ENCODE assay signal across 9 mouse cellular contexts in the genomic region with DNA sequence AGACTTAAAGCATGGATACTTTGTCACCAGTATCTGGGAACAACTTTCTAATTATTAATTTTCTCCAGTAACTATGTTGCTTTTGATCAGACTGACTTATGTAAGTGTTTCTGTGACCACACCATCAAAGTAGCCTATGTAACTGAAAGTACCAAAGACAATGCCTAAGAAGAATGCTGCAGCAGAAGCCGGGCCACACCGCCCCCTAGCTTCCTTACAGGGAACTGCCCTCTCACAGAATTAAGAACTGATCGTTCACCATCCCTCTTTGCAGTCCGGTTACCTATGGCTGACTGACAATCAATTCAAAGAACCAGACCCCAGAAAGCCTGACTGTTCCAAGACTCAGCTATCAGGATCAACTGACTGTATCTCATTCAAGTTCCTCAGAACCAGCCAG.
DNase-seq lines count a peak whose midpoint lies in the region; ATAC-seq and TF ChIP-seq lines count a peak whose summit lies in the region.
"Had no signal": no experiment of that assay in that cellular context is flagged by ENCODE, and none has a peak within 500 bp of the region (broad histone marks: within the 10 kb centered on the region; RNA-seq: fewer than 3 reads in every experiment).

No protein-coding gene starts in this region.

- peak; percentile 90 for TF ChIP-seq CTCF in cerebellum, adult 2 months (IDR thresholded peaks at IDR 0.05; ENCODE audit: borderline replicate concordance, insufficient read depth, low read depth, low read length)
- TF ChIP-seq CTCF in hindbrain, postnatal 0 days (IDR thresholded peaks at IDR 0.05; ENCODE audit: low read depth), result peak; percentile 83

- no peak overlapping the region for H3K27ac ChIP-seq in forebrain, embryonic 14.5 days (ENCODE audit: low read depth, low read length)
- H3K27ac ChIP-seq in forebrain, embryonic 12.5 days, result no peak overlapping the region
- H3K27ac ChIP-seq in cerebellum, adult 2 months (ENCODE audit: insufficient read depth, low read length), result no peak overlapping the region
- no peak overlapping the region for H3K27ac ChIP-seq in hindbrain, postnatal 0 days

- H3K4me3 ChIP-seq in forebrain, embryonic 14.5 days (ENCODE audit: low read depth, low read length), result no peak overlapping the region
- no peak overlapping the region for H3K4me3 ChIP-seq in forebrain, embryonic 12.5 days (replicated peaks)
- H3K4me3 ChIP-seq in cerebellum, adult 2 months (replicated peaks; ENCODE audit: insufficient read depth, low read depth, low read length), result no peak overlapping the region
- H3K4me3 ChIP-seq in hindbrain, postnatal 0 days (ENCODE audit: low read length), result no peak overlapping the region

- 0 out of 2 replicates have a peak, but pooled peaks have one; percentile 26 for ATAC-seq in forebrain, embryonic 14.5 days
- no peak for ATAC-seq in forebrain, embryonic 12.5 days (ENCODE audit: low FRiP score)
- no peak for ATAC-seq in hindbrain, postnatal 0 days

- H3K36me3 ChIP-seq in forebrain, embryonic 14.5 days (ENCODE audit: control insufficient read depth, insufficient read depth, low read length), result no peaks in the 10 kb centered on the region
- H3K36me3 ChIP-seq in forebrain, embryonic 12.5 days (replicated peaks), result no peaks in the 10 kb centered on the region
- H3K36me3 ChIP-seq in hindbrain, postnatal 0 days (ENCODE audit: insufficient read depth, low read length), result no peaks in the 10 kb centered on the region
- H3K36me3 ChIP-seq: G1E had no signal

- TF ChIP-seq POLR2A in cerebellum, adult 2 months (IDR thresholded peaks at IDR 0.05; ENCODE audit: borderline replicate concordance, insufficient read depth, low read length), result no peak

- peak; percentile 30 for DNase-seq in forebrain, embryonic 14.5 days (ENCODE audit: low spot score)
- DNase-seq in ovary, postnatal 36 days (ENCODE audit: low spot score), result peak; percentile 30
- DNase-seq in ovary, adult 18-20 months (ENCODE audit: low spot score), result no peak
- DNase-seq in cerebellum, adult 2 months, result peak; percentile 39 to 56
- DNase-seq in hindbrain, postnatal 0 days (ENCODE audit: low spot score), result peak; percentile 40
- peak; percentile 28 for DNase-seq in lung, postnatal 14 days
- DNase-seq in thymus, postnatal 36 days, result peak; percentile 6 to 10

- no peaks in the 10 kb centered on the region for H3K27me3 ChIP-seq in forebrain, embryonic 14.5 days (replicated peaks; ENCODE audit: control insufficient read depth, insufficient read depth, low read length)
- no peaks in the 10 kb centered on the region for H3K27me3 ChIP-seq in forebrain, embryonic 12.5 days
- H3K27me3 ChIP-seq in cerebellum, adult 2 months (ENCODE audit: control insufficient read depth, insufficient read depth, low read length), result no peaks in the 10 kb centered on the region; the same call in 1 of the 2 replicates
- H3K27me3 ChIP-seq in hindbrain, postnatal 0 days (ENCODE audit: insufficient read depth, low read length), result no peaks in the 10 kb centered on the region

- H3K4me2 ChIP-seq in forebrain, embryonic 14.5 days (ENCODE audit: low read length), result no peak overlapping the region
- no peak overlapping the region for H3K4me2 ChIP-seq in forebrain, embryonic 12.5 days
- H3K4me2 ChIP-seq in hindbrain, postnatal 0 days (ENCODE audit: low read depth, low read length), result no peak overlapping the region

- no peak overlapping the region for H3K9ac ChIP-seq in forebrain, embryonic 14.5 days (ENCODE audit: low read length)
- H3K9ac ChIP-seq in forebrain, embryonic 12.5 days, result no peak overlapping the region
- no peak overlapping the region for H3K9ac ChIP-seq in hindbrain, postnatal 0 days (replicated peaks; ENCODE audit: low read length)

- WGBS in forebrain, embryonic 14.5 days, result 23% methylated on average over 4 of the region's 4 CpGs
- 40% methylated on average over 4 of the region's 4 CpGs for WGBS in forebrain, embryonic 12.5 days
- WGBS in cerebellum, adult 2 months, result 34% methylated on average over 4 of the region's 4 CpGs
- WGBS in hindbrain, postnatal 0 days, result 42% methylated on average over 4 of the region's 4 CpGs

- H3K4me1 ChIP-seq in forebrain, embryonic 14.5 days (ENCODE audit: control insufficient read depth, insufficient read depth, low read length), result peaks cover under 1% of the 10 kb centered on the region; the same call in 1 of the 2 replicates
- H3K4me1 ChIP-seq in forebrain, embryonic 12.5 days, result peaks cover 4% of the 10 kb centered on the region; the same call in 1 of the 2 replicates
- H3K4me1 ChIP-seq in cerebellum, adult 2 months (ENCODE audit: control insufficient read depth, insufficient read depth, low read length), result no peaks in the 10 kb centered on the region
- H3K4me1 ChIP-seq in hindbrain, postnatal 0 days (ENCODE audit: insufficient read depth, low read length), result no peaks in the 10 kb centered on the region; the same call in 1 of the 2 replicates

- H3K9me3 ChIP-seq in forebrain, embryonic 14.5 days (replicated peaks; ENCODE audit: control insufficient read depth, low read length), result peaks cover 6% of the 10 kb centered on the region; the same call in 1 of the 2 replicates
- H3K9me3 ChIP-seq in forebrain, embryonic 12.5 days, result 0 out of 2 replicates have a peak, but pooled peaks cover 2% of the 10 kb centered on the region
- H3K9me3 ChIP-seq in hindbrain, postnatal 0 days (ENCODE audit: low read length), result no peaks in the 10 kb centered on the region
